Mouse (Mus musculus): ENCODE results near the gene Asap3. TPM values are rescaled to one million over a fixed set of nuclear protein-coding genes. Genes with fewer than 3 reads are reported as not detected.
A peak's percentile ranks its signal among the peaks of the same experiment; 100 is the strongest.

Asap3 gene
- polyA plus RNA-seq, 1 experiment from 2014 or later, result 1.6 TPM

GRCm38 (mm10) chr4:136172011-136172541 is 34.1 kb upstream of the Asap3 start, which contains the start of gene E2f2:
TSS of gene E2f2 (plus strand) at chr4:136172394.
- peak within 1 kb of the TSS; percentile 61 for H3K4me3 ChIP-seq (ENCODE audit: low read depth, low read length)
- H3K36me3 ChIP-seq (ENCODE audit: control insufficient read depth, insufficient read depth, low read length), result no peaks in the 10 kb centered on the region
- peak within 1 kb of the TSS; percentile 100 for H3K4me2 ChIP-seq (ENCODE audit: low read length)
- peak within 1 kb of the TSS; percentile 73 for H3K9ac ChIP-seq (ENCODE audit: low read length)
- no peaks in the 10 kb centered on the region for H3K27me3 ChIP-seq (replicated peaks; ENCODE audit: control insufficient read depth, insufficient read depth, low read length)
- peak within 1 kb of the TSS; percentile 55; the same call in 1 of the 2 replicates for H3K27ac ChIP-seq (ENCODE audit: low read depth, low read length)
- ATAC-seq (peak; percentile 74), DNase-seq (ENCODE audit: low spot score) (peak; percentile 91)
- no peaks in the 10 kb centered on the region for H3K9me3 ChIP-seq (replicated peaks; ENCODE audit: control insufficient read depth, low read length)
- under 1% methylated on average over 35 of the region's 35 CpGs for WGBS
- H3K4me1 ChIP-seq (ENCODE audit: control insufficient read depth, insufficient read depth, low read length), result peaks cover 9% of the 10 kb centered on the region; the same call in 1 of the 2 replicates

GRCm38 (mm10) chr4:136172542-136173209 is 33.5 kb upstream of the Asap3 start:
- Histone ChIP-seq H3K4me3 (ENCODE audit: low read depth, low read length) (peak overlapping the region; percentile 61), H3K27me3 (replicated peaks; ENCODE audit: control insufficient read depth, insufficient read depth, low read length) (no peaks in the 10 kb centered on the region), H3K36me3 (ENCODE audit: control insufficient read depth, insufficient read depth, low read length) (no peaks in the 10 kb centered on the region), H3K4me1 (ENCODE audit: control insufficient read depth, insufficient read depth, low read length) (peaks cover 11% of the 10 kb centered on the region; the same call in 1 of the 2 replicates), H3K9ac (ENCODE audit: low read length) (peak overlapping the region; percentile 73), H3K27ac (ENCODE audit: low read depth, low read length) (peak overlapping the region; percentile 55; the same call in 1 of the 2 replicates), H3K9me3 (replicated peaks; ENCODE audit: control insufficient read depth, low read length) (no peaks in the 10 kb centered on the region), H3K4me2 (ENCODE audit: low read length) (peak overlapping the region; percentile 100)
- under 1% methylated on average over 65 of the region's 67 CpGs for WGBS
- ATAC-seq (peak; percentile 70), DNase-seq (ENCODE audit: low spot score) (peak; percentile 79)

DNA sequence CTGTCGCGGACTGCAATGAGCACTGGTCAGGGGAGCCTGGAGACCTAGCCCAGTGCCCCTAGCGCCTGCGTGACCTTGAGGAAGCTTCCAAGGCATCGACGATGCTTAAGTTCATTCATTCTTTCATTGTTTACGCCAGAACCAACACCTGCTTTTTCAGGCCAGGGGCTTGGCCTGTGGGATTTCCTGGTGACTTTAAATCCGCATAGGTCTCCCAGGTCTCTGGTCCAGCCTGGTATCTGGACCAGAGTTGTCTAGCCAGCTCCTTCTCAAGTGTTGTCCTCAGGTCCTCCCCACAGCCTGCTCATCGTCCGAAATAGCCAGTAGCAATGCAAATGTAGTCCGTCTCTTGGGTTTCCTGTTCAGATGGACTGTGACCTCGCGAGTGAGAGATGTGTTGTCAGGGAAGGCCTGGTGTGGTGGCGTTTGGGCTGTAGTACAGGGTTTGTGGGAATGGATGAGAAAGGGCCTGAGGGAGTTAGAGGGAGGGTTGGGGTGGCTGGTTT is 32.9 kb upstream of the Asap3 start:
- H3K27me3 ChIP-seq (replicated peaks; ENCODE audit: control insufficient read depth, insufficient read depth, low read length), result no peaks in the 10 kb centered on the region
- ATAC-seq, result no peak
- peak overlapping the region; percentile 55; the same call in 1 of the 2 replicates for H3K27ac ChIP-seq (ENCODE audit: low read depth, low read length)
- no peak for DNase-seq (ENCODE audit: low spot score)
- WGBS, result under 1% methylated on average over 14 of the region's 14 CpGs
- H3K4me3 ChIP-seq (ENCODE audit: low read depth, low read length), result peak overlapping the region; percentile 61
- H3K4me1 ChIP-seq (ENCODE audit: control insufficient read depth, insufficient read depth, low read length), result peaks cover 16% of the 10 kb centered on the region; the same call in 1 of the 2 replicates
- peak overlapping the region; percentile 100 for H3K4me2 ChIP-seq (ENCODE audit: low read length)
- H3K9me3 ChIP-seq (replicated peaks; ENCODE audit: control insufficient read depth, low read length), result no peaks in the 10 kb centered on the region
- H3K36me3 ChIP-seq (ENCODE audit: control insufficient read depth, insufficient read depth, low read length), result no peaks in the 10 kb centered on the region
- H3K9ac ChIP-seq (ENCODE audit: low read length), result peak overlapping the region; percentile 73

GRCm38 (mm10) chr4:136174216-136175193 is 31.7 kb upstream of the Asap3 start:
- no peak for DNase-seq (ENCODE audit: low spot score)
- Histone ChIP-seq H3K9ac (ENCODE audit: low read length) (peak overlapping the region; percentile 41; the same call in 1 of the 2 replicates), H3K4me3 (ENCODE audit: low read depth, low read length) (peak overlapping the region; percentile 61), H3K27ac (ENCODE audit: low read depth, low read length) (no peak overlapping the region), H3K9me3 (replicated peaks; ENCODE audit: control insufficient read depth, low read length) (no peaks in the 10 kb centered on the region), H3K4me2 (ENCODE audit: low read length) (peak overlapping the region; percentile 100), H3K4me1 (ENCODE audit: control insufficient read depth, insufficient read depth, low read length) (peaks cover 16% of the 10 kb centered on the region; the same call in 1 of the 2 replicates), H3K36me3 (ENCODE audit: control insufficient read depth, insufficient read depth, low read length) (no peaks in the 10 kb centered on the region), H3K27me3 (replicated peaks; ENCODE audit: control insufficient read depth, insufficient read depth, low read length) (no peaks in the 10 kb centered on the region)
- no peak for ATAC-seq
- 69% methylated on average over 13 of the region's 13 CpGs for WGBS

DNA sequence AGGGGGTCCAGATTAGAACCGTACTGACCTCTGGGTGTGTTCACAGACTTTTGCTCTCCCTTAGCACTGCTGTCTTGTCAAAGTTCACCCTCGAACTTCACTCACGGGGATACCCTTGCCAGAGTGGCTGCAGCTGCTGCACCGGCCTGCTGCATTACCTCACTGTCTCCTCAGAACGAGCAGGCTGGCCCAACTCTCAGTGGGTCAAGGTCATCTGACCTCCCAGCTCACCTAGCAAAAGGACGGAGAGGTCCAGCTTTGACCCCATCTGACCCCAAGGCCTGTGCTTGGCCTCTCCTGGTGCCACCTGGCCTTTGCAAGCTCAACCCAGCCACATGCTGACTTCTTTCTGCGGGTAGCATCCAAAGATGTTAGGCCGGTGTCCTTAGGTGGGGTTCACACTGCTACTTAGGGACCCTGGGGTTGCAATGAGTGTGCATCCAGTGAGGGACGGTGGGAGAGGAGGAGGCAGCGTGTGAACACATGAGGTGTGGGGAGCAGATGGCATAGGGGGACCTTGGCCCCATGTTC is 30.1 kb upstream of the Asap3 start:
- H3K4me2 ChIP-seq (ENCODE audit: low read length), result no peak overlapping the region
- 0 out of 2 replicates have a peak overlapping the region, but pooled peaks have one; percentile 25 for H3K9ac ChIP-seq (ENCODE audit: low read length)
- H3K4me1 ChIP-seq (ENCODE audit: control insufficient read depth, insufficient read depth, low read length), result peaks cover 16% of the 10 kb centered on the region; the same call in 1 of the 2 replicates
- DNase-seq (ENCODE audit: low spot score) (no peak), ATAC-seq (no peak)
- WGBS, result 77% methylated on average over 10 of the region's 10 CpGs
- H3K9me3 ChIP-seq (replicated peaks; ENCODE audit: control insufficient read depth, low read length), result no peaks in the 10 kb centered on the region
- no peak overlapping the region for H3K27ac ChIP-seq (ENCODE audit: low read depth, low read length)
- no peaks in the 10 kb centered on the region for H3K36me3 ChIP-seq (ENCODE audit: control insufficient read depth, insufficient read depth, low read length)
- H3K4me3 ChIP-seq (ENCODE audit: low read depth, low read length), result no peak overlapping the region
- no peaks in the 10 kb centered on the region for H3K27me3 ChIP-seq (replicated peaks; ENCODE audit: control insufficient read depth, insufficient read depth, low read length)

- Histone ChIP-seq H3K27ac (ENCODE audit: low read depth, low read length) (peak overlapping the region; percentile 60; the same call in 1 of the 2 replicates), H3K4me1 (ENCODE audit: control insufficient read depth, insufficient read depth, low read length) (peaks cover 16% of the 10 kb centered on the region; the same call in 1 of the 2 replicates)
- WGBS, result 52% methylated on average over 8 of the region's 8 CpGs
These were observed 28.9 kb upstream of the Asap3 start for GRCm38 (mm10) chr4:136177244-136177611.

DNA sequence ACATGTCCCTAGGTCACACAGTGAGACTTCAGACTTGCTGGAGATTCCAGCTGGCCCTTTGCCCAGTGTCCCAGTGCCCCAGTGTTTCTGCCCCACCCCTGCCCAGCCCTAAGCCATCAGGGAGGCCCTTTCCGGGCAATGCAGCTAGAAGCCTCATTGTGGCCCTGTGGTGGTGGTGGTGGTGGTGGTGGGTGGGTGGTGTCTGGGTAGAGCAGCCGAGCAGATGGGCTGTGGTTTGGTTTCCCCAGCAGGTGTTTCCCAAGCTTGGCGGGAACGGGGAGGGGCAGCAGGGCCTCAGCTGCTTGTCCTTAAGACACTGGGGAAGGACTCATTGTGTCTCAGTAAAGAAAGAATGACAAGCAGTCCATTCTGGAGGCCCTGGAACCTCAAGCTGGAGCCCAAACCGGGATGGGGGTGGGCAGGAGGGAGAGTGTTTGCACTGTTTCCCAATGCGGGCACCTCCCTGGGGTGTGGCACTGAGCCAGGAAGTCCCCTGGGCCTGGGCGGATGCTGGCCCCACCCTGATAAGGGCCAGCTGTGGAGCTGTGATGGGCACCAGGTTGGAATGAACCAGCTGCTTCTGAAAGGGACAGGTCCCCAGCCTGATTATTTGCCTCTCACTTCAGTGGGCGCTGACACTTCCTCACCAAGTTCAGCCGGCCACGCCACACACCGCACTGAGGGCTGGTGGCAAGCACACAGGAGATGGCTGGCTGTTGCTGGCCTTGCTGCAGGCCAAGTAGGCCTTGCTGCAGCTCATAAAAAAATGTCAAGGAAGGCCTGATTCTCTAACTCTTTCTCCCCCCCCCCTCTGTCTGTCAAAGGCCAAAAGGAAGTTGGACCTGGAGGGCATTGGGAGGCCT is 28.3 kb upstream of the Asap3 start:
- H3K9me3 ChIP-seq (replicated peaks; ENCODE audit: control insufficient read depth, low read length), result no peaks in the 10 kb centered on the region
- WGBS, result 34% methylated on average over 11 of the region's 11 CpGs
- H3K4me1 ChIP-seq (ENCODE audit: control insufficient read depth, insufficient read depth, low read length), result peaks cover 16% of the 10 kb centered on the region; the same call in 1 of the 2 replicates
- H3K4me3 ChIP-seq (ENCODE audit: low read depth, low read length), result no peak overlapping the region
- H3K4me2 ChIP-seq (ENCODE audit: low read length), result no peak overlapping the region
- ATAC-seq (peak; percentile 19), DNase-seq (ENCODE audit: low spot score) (peak; percentile 48)
- no peaks in the 10 kb centered on the region for H3K36me3 ChIP-seq (ENCODE audit: control insufficient read depth, insufficient read depth, low read length)
- H3K9ac ChIP-seq (ENCODE audit: low read length), result no peak overlapping the region
- no peaks in the 10 kb centered on the region for H3K27me3 ChIP-seq (replicated peaks; ENCODE audit: control insufficient read depth, insufficient read depth, low read length)
- peak overlapping the region; percentile 60 for H3K27ac ChIP-seq (ENCODE audit: low read depth, low read length)

More at GRCm38 (mm10) chr4:136177244-136177611, 28.9 kb upstream of the Asap3 start:
- ATAC-seq (no peak), DNase-seq (ENCODE audit: low spot score) (no peak)
- Histone ChIP-seq H3K9me3 (replicated peaks; ENCODE audit: control insufficient read depth, low read length) (no peaks in the 10 kb centered on the region), H3K4me2 (ENCODE audit: low read length) (no peak overlapping the region), H3K36me3 (ENCODE audit: control insufficient read depth, insufficient read depth, low read length) (no peaks in the 10 kb centered on the region), H3K9ac (ENCODE audit: low read length) (no peak overlapping the region), H3K4me3 (ENCODE audit: low read depth, low read length) (no peak overlapping the region), H3K27me3 (replicated peaks; ENCODE audit: control insufficient read depth, insufficient read depth, low read length) (no peaks in the 10 kb centered on the region)

All from forebrain, embryonic 14.5 days (tissue).